Mouse (Mus musculus) spleen, postnatal 36 days (tissue): ENCODE data around the gene Actrt2.

ENCODE experiments used
- DNase-seq, 2 experiments: peaks; one replicate each; pipeline ENCODE4 v3.0.0; 2022; ENCODE audit warnings: low spot score in 2 of 2, mixed read lengths in 1 of 2

Actrt2 gene

GRCm38 (mm10) chr4:154638320-154638886, 29.3 kb downstream of the Actrt2 start:
- no peak for DNase-seq

DNA sequence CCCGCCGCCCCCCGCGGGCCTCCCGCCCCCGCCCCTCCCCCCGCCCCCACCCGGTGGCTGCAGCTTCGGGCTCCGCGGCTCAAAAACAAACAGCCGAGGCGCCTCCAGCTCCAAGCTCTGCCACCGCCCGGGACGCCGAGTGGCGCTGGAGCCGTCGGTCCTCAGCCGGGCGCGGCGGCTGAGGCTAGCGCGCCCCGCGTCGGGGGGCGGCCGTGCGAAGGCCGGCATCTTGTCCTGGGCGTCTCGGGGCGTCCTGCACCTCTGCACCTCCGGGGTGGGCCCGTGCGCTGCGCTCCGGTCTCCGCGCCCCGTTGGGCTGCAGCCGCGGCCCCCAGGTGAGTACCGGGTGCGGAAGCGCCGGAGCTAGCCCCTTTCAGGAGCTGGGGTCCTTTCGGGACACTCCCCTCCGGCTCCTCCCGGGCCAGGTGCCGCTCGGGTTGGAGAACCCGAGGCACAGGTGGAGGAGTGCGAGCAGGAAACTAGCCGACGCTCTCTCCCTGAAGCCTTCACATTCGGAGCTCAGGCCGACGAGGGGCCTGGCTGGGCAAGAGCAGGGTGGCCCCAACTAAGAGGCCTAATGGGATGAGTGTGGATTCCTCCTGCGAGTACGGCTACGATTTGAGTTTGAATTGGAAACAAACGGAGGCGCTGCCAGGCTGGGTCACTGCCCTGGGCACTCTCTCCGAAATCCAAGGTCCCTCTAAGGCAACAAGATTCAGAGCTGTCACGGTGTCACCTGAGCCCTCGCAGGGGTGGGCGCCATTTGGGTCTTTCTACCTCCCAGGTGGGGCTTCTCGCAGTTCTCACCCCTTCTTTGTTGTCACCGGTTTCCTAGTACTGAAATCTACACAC, 30.0 kb downstream of the Actrt2 start:
- DNase-seq: no peak

- DNase-seq: no peak
Measured at GRCm38 (mm10) chr4:154636721-154637311, 30.9 kb downstream of the Actrt2 start, which contains the start of gene Prdm16. Gene Prdm16, minus strand, starts transcription at chr4:154636873.

DNA sequence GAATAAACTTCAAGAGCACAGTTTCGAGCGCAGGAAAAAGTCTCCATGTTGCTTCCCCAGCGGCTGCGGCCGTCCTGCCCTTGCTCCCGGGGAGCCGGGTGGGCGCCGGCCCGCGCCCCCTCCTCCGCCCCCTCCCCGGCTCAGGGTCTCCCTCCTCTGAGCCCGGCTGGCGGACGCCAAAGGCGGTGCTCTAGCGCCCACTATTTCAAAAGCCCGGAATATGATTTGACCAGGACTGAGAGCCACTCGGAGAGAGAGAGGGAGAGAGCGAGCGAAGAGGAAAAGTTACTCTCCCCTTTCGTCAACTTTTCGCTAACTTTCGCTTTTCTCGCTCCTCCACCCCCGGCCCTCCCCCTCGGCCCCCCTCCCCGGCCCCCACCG, 31.6 kb downstream of the Actrt2 start:
- no peak for DNase-seq

- no peak for DNase-seq
Measured at GRCm38 (mm10) chr4:154635241-154636052, 32.2 kb downstream of the Actrt2 start.

GRCm38 (mm10) chr4:154634470-154635240, 33.0 kb downstream of the Actrt2 start:
- no peak for DNase-seq

DNA sequence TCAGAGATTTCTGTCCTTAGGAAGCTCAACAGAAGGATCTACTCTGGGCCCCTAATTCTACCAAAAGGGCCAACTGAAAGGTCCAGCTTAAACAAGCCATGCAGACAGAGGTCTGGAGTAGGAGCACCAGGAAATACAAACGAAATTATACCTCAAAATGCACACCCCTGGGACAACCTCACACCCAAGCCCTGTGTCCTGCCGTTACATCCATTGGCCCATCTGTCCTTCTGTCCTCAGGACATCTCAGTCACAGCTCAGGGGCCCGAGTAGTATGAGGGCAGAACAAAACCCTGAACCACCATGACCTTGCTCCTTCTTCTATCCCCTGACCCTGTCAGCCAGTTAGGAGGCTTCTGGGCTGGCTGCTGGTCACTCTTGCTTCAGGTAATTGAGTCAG, 33.7 kb downstream of the Actrt2 start:
- no peak for DNase-seq

- no peak for DNase-seq
Measured at GRCm38 (mm10) chr4:154632800-154633764, 34.6 kb downstream of the Actrt2 start.

DNA sequence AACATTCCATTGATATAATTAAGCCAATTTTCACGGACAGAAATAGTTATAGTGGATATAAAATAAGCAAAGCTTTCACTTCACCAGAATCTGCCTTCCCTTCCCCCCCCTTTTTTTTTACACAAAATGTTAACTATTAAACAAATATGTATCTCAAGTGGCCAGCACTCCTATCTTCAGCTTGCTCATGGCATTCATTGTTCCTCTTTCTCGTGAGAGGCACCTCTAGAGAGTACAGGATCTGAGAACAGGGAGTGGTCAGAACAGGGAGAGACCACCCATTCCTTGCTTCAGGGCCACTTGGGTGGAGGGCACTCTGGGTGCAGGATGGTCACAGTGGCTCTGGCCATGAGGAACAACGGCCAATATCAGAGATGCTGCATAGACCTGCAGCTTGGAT, 36.9 kb downstream of the Actrt2 start:
- DNase-seq: no peak

DNA sequence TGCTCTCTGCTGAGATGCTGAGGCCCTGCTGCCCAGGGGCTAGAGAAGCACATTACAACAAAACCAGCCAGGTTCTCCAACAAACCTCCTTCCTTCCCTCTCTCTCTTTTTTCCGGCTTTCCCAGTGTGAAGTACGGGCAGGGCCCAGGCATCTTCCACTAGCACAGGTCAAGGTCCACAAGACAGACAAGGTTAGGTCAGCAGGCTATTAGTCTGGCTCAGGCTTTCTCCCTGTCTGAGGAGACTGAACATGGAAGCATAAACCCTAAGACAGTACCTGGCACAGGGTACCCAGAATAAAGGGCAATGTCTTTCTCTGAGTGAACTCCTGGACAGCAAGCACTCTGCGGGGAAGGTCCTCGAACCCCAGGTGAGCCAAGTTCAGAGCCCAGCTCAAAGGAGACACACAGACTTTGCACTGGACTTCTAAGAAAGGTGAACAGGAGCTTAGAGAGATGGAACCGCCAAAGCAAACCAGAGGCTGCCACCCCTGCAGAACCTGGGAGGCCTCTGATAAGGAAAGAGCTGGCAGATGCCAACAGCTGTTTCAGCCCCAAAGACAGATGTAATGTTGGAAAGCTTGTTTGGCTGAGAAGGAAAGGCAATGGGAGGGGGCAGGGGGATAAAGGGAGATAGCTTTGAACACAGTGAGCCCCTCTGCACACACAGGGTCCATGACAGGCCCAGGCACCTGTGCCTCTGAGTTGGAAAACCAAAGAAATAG, 40.1 kb downstream of the Actrt2 start:
- no peak for DNase-seq

GRCm38 (mm10) chr4:154626282-154626681, 41.4 kb downstream of the Actrt2 start:
- no peak for DNase-seq

- no peak for DNase-seq
Measured at GRCm38 (mm10) chr4:154625710-154626109, 42.0 kb downstream of the Actrt2 start.

- DNase-seq: no peak
Measured at GRCm38 (mm10) chr4:154623241-154623640, 44.4 kb downstream of the Actrt2 start.

GRCm38 (mm10) chr4:154622521-154622920, 45.1 kb downstream of the Actrt2 start:
- DNase-seq: no peak
